Mouse (Mus musculus): Measurements from ENCODE around the gene Fyn.

DNA sequence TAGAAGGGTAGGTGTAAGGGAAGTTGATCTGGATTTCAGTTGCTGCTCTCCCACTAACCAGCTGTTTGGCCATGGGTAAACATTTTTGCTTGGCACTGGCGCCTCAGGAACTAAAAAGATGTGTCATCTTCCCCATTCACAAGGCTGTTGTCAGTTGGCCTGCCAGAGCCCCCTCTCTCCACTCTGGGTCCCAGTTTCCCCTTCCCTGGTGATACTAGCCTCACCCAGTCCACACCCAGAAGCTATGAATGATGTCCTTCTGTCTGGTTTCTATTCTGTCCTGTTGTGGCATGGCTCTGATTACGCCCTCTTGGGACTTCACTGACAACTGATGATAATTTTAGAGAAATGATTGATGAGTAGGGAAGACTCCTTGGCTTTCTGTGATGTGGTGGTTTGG, 38.9 kb downstream of the Fyn start:
- no peak for TF ChIP-seq CTCF (IDR thresholded peaks at IDR 0.05; ENCODE audit: borderline replicate concordance, insufficient read depth, low read length)
- no peak for TF ChIP-seq POLR2A (IDR thresholded peaks at IDR 0.05; ENCODE audit: low read depth, low read length)

All from embryonic fibroblast, embryonic 13.5 days (primary cell).